Mouse (Mus musculus) limb, embryonic 14.5 days (tissue): ENCODE results near the gene Hace1. TPM values are rescaled to one million over a fixed set of nuclear protein-coding genes. Genes with fewer than 3 reads are reported as not detected.

Experiments used
- ATAC-seq: fragments of 200-750 bp; cut with Nextera tagmentation; 2 replicates; pipeline ENCODE4 v1.8.0; 2017; ENCODE audit warnings: low read depth, moderate number of reproducible peaks, moderate TSS enrichment; ENCODE audit not compliant: low FRiP score
- DNase-seq: peaks from one replicate; pipeline ENCODE4 v3.0.0-alpha.2; 2015; ENCODE audit warnings: low spot score
- H3K27ac ChIP-seq: fragments of 300-500 bp; sonication (generic); replicated peaks from 2 replicates; pipeline ENCODE4 v1.5.1; 2014; ENCODE audit warnings: low read depth, mild to moderate bottlenecking, low read length, moderate library complexity, mixed read lengths
- H3K27me3 ChIP-seq: fragments of 300-500 bp; sonication (generic); 2 replicates; pipeline ENCODE4 v1.6.1; 2014; ENCODE audit warnings: low read length, mixed read lengths; ENCODE audit not compliant: control insufficient read depth, insufficient read depth
- H3K36me3 ChIP-seq: fragments of 300-500 bp; sonication (generic); 2 replicates; pipeline ENCODE4 v1.6.1; 2014; ENCODE audit warnings: mild to moderate bottlenecking, low read length, moderate library complexity, mixed read lengths; ENCODE audit not compliant: control insufficient read depth, insufficient read depth
- H3K4me1 ChIP-seq: fragments of 300-500 bp; sonication (generic); 2 replicates; pipeline ENCODE4 v1.6.1; 2014; ENCODE audit warnings: antibody characterized with exemption, low read length, mixed read lengths; ENCODE audit not compliant: control insufficient read depth, insufficient read depth
- H3K4me2 ChIP-seq: fragments of 300-500 bp; sonication (generic); replicated peaks from 2 replicates; pipeline ENCODE4 v1.6.1; 2014; ENCODE audit warnings: low read depth, mild to moderate bottlenecking, low read length, moderate library complexity; ENCODE audit not compliant: severe bottlenecking
- H3K4me3 ChIP-seq: fragments of 300-500 bp; sonication (generic); replicated peaks from 2 replicates; pipeline ENCODE4 v1.5.1; 2014; ENCODE audit warnings: low read length
- H3K9ac ChIP-seq: fragments of 300-500 bp; sonication (generic); 2 replicates; pipeline ENCODE4 v1.6.1; 2014; ENCODE audit warnings: mild to moderate bottlenecking, low read depth, low read length, moderate library complexity; ENCODE audit not compliant: severe bottlenecking
- H3K9me3 ChIP-seq: fragments of 300-500 bp; sonication (generic); 2 replicates; pipeline ENCODE4 v1.6.1; 2016; ENCODE audit warnings: low read length; ENCODE audit not compliant: control insufficient read depth
- POLR2A ChIP-seq: fragments of 200-500 bp; IDR thresholded peaks from 2 replicates; pipeline ENCODE4 v1.8.0; 2012; ENCODE audit warnings: inconsistent platforms, mild to moderate bottlenecking, moderate library complexity, borderline replicate concordance; ENCODE audit not compliant: insufficient read depth, insufficient read length; ENCODE audit errors: extremely low read depth
- WGBS: fragments of 180-500 bp; shearing (Covaris S2); extraction: QIAGEN DNeasy Blood & Tissue Kit; methylation state at CpG from one replicate; pipeline ENCODE4 v1.1.7; 2014; 5-methylcytosine and 5-hydroxymethylcytosine counted together
- polyA plus RNA-seq, 2 experiments: library from polyadenylated mRNA; depleted of rRNA in 1 of 2; stranded (reverse) in 1 of 2; unstranded in 1 of 2; fragments of >200 nt; fragmentation: Nextera tagmentation in 1 of 2; extraction: Ambion mirVana in 1 of 2; gene quantifications; 2 replicates each; pipeline versions ENCODE4 v1.2.1 to v1.2.3; 2012 to 2014

Hace1 gene
- polyA plus RNA-seq, 2 experiments: 20.7 to 23.9 TPM

GRCm38 (mm10) chr10:45616012-45616411, 38.4 kb downstream of the Hace1 start:
- H3K9ac ChIP-seq: no peak overlapping the region
- no peaks in the 10 kb centered on the region for H3K9me3 ChIP-seq
- ATAC-seq: no peak; the same call in 1 of the 2 replicates
- WGBS: 93% methylated on average over 5 of the region's 5 CpGs
- no peaks in the 10 kb centered on the region for H3K4me1 ChIP-seq
- H3K4me2 ChIP-seq: no peak overlapping the region
- no peak overlapping the region for H3K4me3 ChIP-seq
- no peak for TF ChIP-seq POLR2A
- no peak overlapping the region for H3K27ac ChIP-seq
- DNase-seq: no peak
- H3K36me3 ChIP-seq: peaks cover 12% of the 10 kb centered on the region
- H3K27me3 ChIP-seq: no peaks in the 10 kb centered on the region

- Histone ChIP-seq H3K4me3 (no peak overlapping the region), H3K4me1 (no peaks in the 10 kb centered on the region), H3K36me3 (peaks cover 18% of the 10 kb centered on the region), H3K27me3 (no peaks in the 10 kb centered on the region), H3K9me3 (no peaks in the 10 kb centered on the region), H3K4me2 (no peak overlapping the region), H3K27ac (no peak overlapping the region), H3K9ac (no peak overlapping the region)
- no peak for ATAC-seq
- DNase-seq: no peak
- TF ChIP-seq POLR2A: no peak
- WGBS: 79% methylated on average over 3 of the region's 3 CpGs
Measured at GRCm38 (mm10) chr10:45619039-45619438, 41.4 kb downstream of the Hace1 start.

GRCm38 (mm10) chr10:45631995-45632394, 54.4 kb downstream of the Hace1 start:
- Histone ChIP-seq H3K4me2 (no peak overlapping the region), H3K4me1 (no peaks in the 10 kb centered on the region), H3K9ac (no peak overlapping the region), H3K9me3 (no peaks in the 10 kb centered on the region), H3K36me3 (no peaks in the 10 kb centered on the region), H3K4me3 (no peak overlapping the region), H3K27me3 (no peaks in the 10 kb centered on the region), H3K27ac (no peak overlapping the region)
- WGBS: 88% methylated on average over 3 of the region's 3 CpGs
- DNase-seq (no peak), ATAC-seq (no peak)
- TF ChIP-seq POLR2A: no peak

GRCm38 (mm10) chr10:45632641-45633040, 55.0 kb downstream of the Hace1 start:
- H3K4me1 ChIP-seq: no peaks in the 10 kb centered on the region
- no peak overlapping the region for H3K27ac ChIP-seq
- ATAC-seq (no peak), DNase-seq (no peak)
- no peaks in the 10 kb centered on the region for H3K9me3 ChIP-seq
- no peaks in the 10 kb centered on the region for H3K27me3 ChIP-seq
- TF ChIP-seq POLR2A: no peak
- 78% methylated on average over 10 of the region's 10 CpGs for WGBS
- H3K4me3 ChIP-seq: no peak overlapping the region
- no peak overlapping the region for H3K4me2 ChIP-seq
- H3K9ac ChIP-seq: no peak overlapping the region
- no peaks in the 10 kb centered on the region for H3K36me3 ChIP-seq

GRCm38 (mm10) chr10:45635201-45635600, 57.6 kb downstream of the Hace1 start:
- H3K36me3 ChIP-seq: no peaks in the 10 kb centered on the region
- no peaks in the 10 kb centered on the region for H3K27me3 ChIP-seq
- no peak overlapping the region for H3K27ac ChIP-seq
- no peak for DNase-seq
- 78% methylated on average over 3 of the region's 3 CpGs for WGBS
- H3K9me3 ChIP-seq: no peaks in the 10 kb centered on the region
- TF ChIP-seq POLR2A: no peak
- H3K9ac ChIP-seq: no peak overlapping the region
- no peaks in the 10 kb centered on the region for H3K4me1 ChIP-seq
- no peak overlapping the region for H3K4me3 ChIP-seq
- no peak for ATAC-seq
- H3K4me2 ChIP-seq: no peak overlapping the region

GRCm38 (mm10) chr10:45639762-45640161, 62.1 kb downstream of the Hace1 start:
- Histone ChIP-seq H3K4me3 (no peak overlapping the region), H3K9me3 (no peaks in the 10 kb centered on the region), H3K36me3 (peaks cover 6% of the 10 kb centered on the region), H3K27ac (no peak overlapping the region), H3K4me2 (no peak overlapping the region), H3K27me3 (no peaks in the 10 kb centered on the region), H3K9ac (no peak overlapping the region), H3K4me1 (no peaks in the 10 kb centered on the region)
- no peak for DNase-seq
- ATAC-seq: no peak
- TF ChIP-seq POLR2A: no peak
